ENCODE assay signal across 8 mouse cellular contexts in genomic region chr9:35424671-35425070, GRCm38 (mm10). TPM values are rescaled to one million over a fixed set of nuclear protein-coding genes. Genes with fewer than 3 reads are reported as not detected.
DNase-seq lines count a peak whose midpoint lies in the region; ATAC-seq lines count a peak whose summit lies in the region.

No protein-coding gene starts in this region.

- peak overlapping the region; percentile 66 for H3K4me2 ChIP-seq in heart, embryonic 12.5 days

- intact Hi-C loops in left cerebral cortex, postnatal 14 days (cut with DNase I): loop anchor here (5.0 to 10.0 kb wide), 3 partner anchors 50 to 142 kb away; no protein-coding TSS in a partner anchor

- DNase-seq in heart, adult 18-20 months: no peak
- DNase-seq in frontal cortex, postnatal 10 days (ENCODE audit: low spot score in 2 of 2): peak; percentile 30 to 60
- DNase-seq in left cerebral cortex, postnatal 14 days (ENCODE audit: low spot score in 2 of 2): peak; percentile 63 to 79
- DNase-seq in retina, postnatal 7 days (ENCODE audit: low read depth, low spot score): peak; percentile 43
- DNase-seq in thymus, postnatal 4 days: no peak

- H3K9me3 ChIP-seq in heart, embryonic 12.5 days (replicated peaks): no peaks in the 10 kb centered on the region

- H3K27me3 ChIP-seq in heart, embryonic 12.5 days (replicated peaks): no peaks in the 10 kb centered on the region

- H3K27ac ChIP-seq in heart, embryonic 12.5 days (ENCODE audit: poor library complexity, severe bottlenecking): peak overlapping the region; percentile 62; the same call in 1 of the 2 replicates
- no peak overlapping the region for H3K27ac ChIP-seq in brown adipose tissue, adult 24 weeks (replicated peaks; ENCODE audit: low read depth, low read length)

- peak overlapping the region; percentile 43; the same call in 1 of the 2 replicates for H3K9ac ChIP-seq in heart, embryonic 12.5 days

- ATAC-seq in heart, embryonic 12.5 days (ENCODE audit: insufficient number of reproducible peaks, low FRiP score): no peak
- no peak for ATAC-seq in monocyte, adult 5-6 weeks (replicated peaks; ENCODE audit: insufficient number of reproducible peaks, low FRiP score, low TSS enrichment, poor library complexity, severe bottlenecking)

- H3K4me3 ChIP-seq in heart, embryonic 12.5 days: peak overlapping the region; percentile 28
- peak overlapping the region; percentile 10 for H3K4me3 ChIP-seq in brown adipose tissue, adult 24 weeks (ENCODE audit: insufficient read depth, low read depth, low read length)

- 13% methylated on average over 8 of the region's 8 CpGs for WGBS in heart, embryonic 12.5 days

- H3K4me1 ChIP-seq in heart, embryonic 12.5 days (replicated peaks): peaks cover 24% of the 10 kb centered on the region
- H3K4me1 ChIP-seq in brown adipose tissue, adult 24 weeks (ENCODE audit: control insufficient read depth, insufficient read depth, insufficient read length, low read length): peaks cover 6% of the 10 kb centered on the region

- H3K36me3 ChIP-seq in heart, embryonic 12.5 days: no peaks in the 10 kb centered on the region

RNA-seq across cellular contexts. Expression of gene Cdon, which starts 3.7 kb away (rescaled TPM):
- 7.0 and 8.2 TPM in 2 replicates for polyA plus RNA-seq in heart, embryonic 12.5 days (2016; fragmentation: Nextera tagmentation; extraction: Ambion mirVana)
- total RNA-seq in heart, adult 18-20 months (2021): 1 to 10 TPM; 9.0 to 9.2 TPM
- polyA plus RNA-seq in brown adipose tissue, adult 24 weeks (2012; ENCODE audit: insufficient read depth, insufficient read length, missing spikeins): 3.8 and 10.9 TPM in 2 replicates
- total RNA-seq in left cerebral cortex, postnatal 14 days (2021): 1 to 10 TPM; 9.0 to 9.9 TPM
- total RNA-seq in monocyte, adult 5-6 weeks (2017): 0.19 to 0.68 TPM in 2 of 3 replicates, not detected in the other

Comparison
In these comparisons a context has a peak if more than half of its experiments do, and no peak if none do; other contexts are left out.
1. DNase-seq: peak in frontal cortex, postnatal 10 days (2 of 2), left cerebral cortex, postnatal 14 days (2 of 2) and retina, postnatal 7 days (single experiment); none in heart, adult 18-20 months (0 of 2) and thymus, postnatal 4 days (single experiment).